Mouse (Mus musculus) hindbrain, embryonic 16.5 days (tissue): ENCODE measurements around the gene Nek6. TPM values are rescaled to one million over a fixed set of nuclear protein-coding genes. Genes with fewer than 3 reads are reported as not detected.

ENCODE experiments used
- ATAC-seq: fragments of 200-750 bp; cut with Nextera tagmentation; 2 replicates; pipeline ENCODE4 v1.8.0; 2017; ENCODE audit warnings: moderate TSS enrichment, moderate library complexity
- H3K27ac ChIP-seq: fragments of 300-500 bp; sonication (generic); 2 replicates; pipeline ENCODE4 v1.5.1; 2014; ENCODE audit warnings: low read depth, mild to moderate bottlenecking, control low read depth, low read length, moderate library complexity
- H3K27me3 ChIP-seq: fragments of 300-500 bp; sonication (generic); replicated peaks from 2 replicates; pipeline ENCODE4 v1.6.1; 2014; ENCODE audit warnings: low read length; ENCODE audit not compliant: control insufficient read depth, insufficient read depth
- H3K36me3 ChIP-seq: fragments of 300-500 bp; sonication (generic); 2 replicates; pipeline ENCODE4 v1.6.1; 2014; ENCODE audit warnings: mild to moderate bottlenecking, low read length, moderate library complexity, mixed read lengths; ENCODE audit not compliant: control insufficient read depth, insufficient read depth
- H3K4me1 ChIP-seq: fragments of 300-500 bp; sonication (generic); 2 replicates; pipeline ENCODE4 v1.6.1; 2014; ENCODE audit warnings: low read depth, low read length; ENCODE audit not compliant: control insufficient read depth, insufficient read depth
- H3K4me2 ChIP-seq: fragments of 300-500 bp; sonication (generic); 2 replicates; pipeline ENCODE4 v1.6.1; 2014; ENCODE audit warnings: mild to moderate bottlenecking, low read length, control low read depth, moderate library complexity
- H3K4me3 ChIP-seq: fragments of 300-500 bp; sonication (generic); 2 replicates; pipeline ENCODE4 v1.5.1; 2014; ENCODE audit warnings: mild to moderate bottlenecking, low read length, control low read depth, moderate library complexity
- H3K9ac ChIP-seq: fragments of 300-500 bp; sonication (generic); 2 replicates; pipeline ENCODE4 v1.6.1; 2014; ENCODE audit warnings: low read depth, mild to moderate bottlenecking, control low read depth, low read length, moderate library complexity
- H3K9me3 ChIP-seq: fragments of 300-500 bp; sonication (generic); 2 replicates; pipeline ENCODE4 v1.6.1; 2014; ENCODE audit warnings: mild to moderate bottlenecking, low read length, moderate library complexity; ENCODE audit not compliant: control insufficient read depth
- WGBS: fragments of 180-500 bp; shearing (Covaris S2); extraction: QIAGEN DNeasy Blood & Tissue Kit; methylation state at CpG from one replicate; pipeline ENCODE4 v1.1.7; 2014; 5-methylcytosine and 5-hydroxymethylcytosine counted together
- polyA plus RNA-seq: library from polyadenylated mRNA; unstranded; fragments of >200 nt; fragmentation: Nextera tagmentation; extraction: Ambion mirVana; gene quantifications from 2 replicates; pipeline ENCODE4 v1.2.1, GENCODE M21; 2015

Gene Nek6
- polyA plus RNA-seq, 1 experiment from 2014 or later: 65.4 TPM

- H3K4me1 ChIP-seq: peaks cover 20% of the 10 kb centered on the region
Observed at GRCm38 (mm10) chr2:38541101-38541500, 29.7 kb downstream of the Nek6 start.

GRCm38 (mm10) chr2:38541570-38541969 is 30.1 kb downstream of the Nek6 start:
- H3K4me1 ChIP-seq: peaks cover 22% of the 10 kb centered on the region
- no peaks in the 10 kb centered on the region for H3K27me3 ChIP-seq
- H3K9me3 ChIP-seq: no peaks in the 10 kb centered on the region
- 64% methylated on average over 1 of the region's 1 CpGs for WGBS
- H3K4me3 ChIP-seq: no peak overlapping the region
- H3K9ac ChIP-seq: no peak overlapping the region
- no peaks in the 10 kb centered on the region for H3K36me3 ChIP-seq
- H3K4me2 ChIP-seq: no peak overlapping the region
- no peak overlapping the region for H3K27ac ChIP-seq
- no peak for ATAC-seq

More at GRCm38 (mm10) chr2:38541101-38541500, 29.7 kb downstream of the Nek6 start:
- WGBS: 79% methylated on average over 3 of the region's 3 CpGs
- H3K9ac ChIP-seq: no peak overlapping the region
- no peaks in the 10 kb centered on the region for H3K9me3 ChIP-seq
- H3K4me3 ChIP-seq: no peak overlapping the region
- no peak for ATAC-seq
- no peaks in the 10 kb centered on the region for H3K36me3 ChIP-seq
- H3K27ac ChIP-seq: no peak overlapping the region
- H3K4me2 ChIP-seq: no peak overlapping the region
- H3K27me3 ChIP-seq: no peaks in the 10 kb centered on the region

- Histone ChIP-seq H3K9ac (no peak overlapping the region), H3K4me1 (peaks cover 21% of the 10 kb centered on the region), H3K4me2 (no peak overlapping the region), H3K27ac (no peak overlapping the region), H3K4me3 (no peak overlapping the region), H3K27me3 (no peaks in the 10 kb centered on the region), H3K9me3 (no peaks in the 10 kb centered on the region), H3K36me3 (no peaks in the 10 kb centered on the region)
- no peak for ATAC-seq
- 50% methylated on average over 1 of the region's 1 CpGs for WGBS
Observed at GRCm38 (mm10) chr2:38542366-38542765, 30.9 kb downstream of the Nek6 start.

- Histone ChIP-seq H3K9me3 (no peaks in the 10 kb centered on the region), H3K9ac (no peak overlapping the region), H3K27me3 (no peaks in the 10 kb centered on the region), H3K4me3 (no peak overlapping the region), H3K36me3 (no peaks in the 10 kb centered on the region), H3K4me2 (no peak overlapping the region), H3K27ac (no peak overlapping the region), H3K4me1 (peaks cover 15% of the 10 kb centered on the region)
- WGBS: 64% methylated on average over 2 of the region's 2 CpGs
- no peak for ATAC-seq
Observed at GRCm38 (mm10) chr2:38543158-38543557, 31.7 kb downstream of the Nek6 start.

GRCm38 (mm10) chr2:38544341-38544740 is 32.9 kb downstream of the Nek6 start:
- ATAC-seq: no peak
- Histone ChIP-seq H3K9ac (no peak overlapping the region), H3K4me1 (peaks cover 15% of the 10 kb centered on the region)

GRCm38 (mm10) chr2:38544982-38545381 is 33.5 kb downstream of the Nek6 start:
- Histone ChIP-seq H3K4me3 (no peak overlapping the region), H3K4me2 (no peak overlapping the region), H3K36me3 (no peaks in the 10 kb centered on the region), H3K4me1 (peaks cover 9% of the 10 kb centered on the region), H3K9ac (no peak overlapping the region), H3K27me3 (no peaks in the 10 kb centered on the region), H3K27ac (no peak overlapping the region), H3K9me3 (no peaks in the 10 kb centered on the region)
- WGBS: 84% methylated on average over 6 of the region's 6 CpGs
- ATAC-seq: no peak

More at GRCm38 (mm10) chr2:38544341-38544740, 32.9 kb downstream of the Nek6 start:
- Histone ChIP-seq H3K27me3 (no peaks in the 10 kb centered on the region), H3K4me2 (no peak overlapping the region), H3K27ac (no peak overlapping the region), H3K36me3 (no peaks in the 10 kb centered on the region), H3K4me3 (no peak overlapping the region), H3K9me3 (no peaks in the 10 kb centered on the region)

- no peak for ATAC-seq
- Histone ChIP-seq H3K36me3 (no peaks in the 10 kb centered on the region), H3K4me2 (no peak overlapping the region), H3K27me3 (no peaks in the 10 kb centered on the region), H3K4me1 (peaks cover 5% of the 10 kb centered on the region; the same call in 1 of the 2 replicates), H3K9ac (no peak overlapping the region), H3K27ac (no peak overlapping the region), H3K9me3 (no peaks in the 10 kb centered on the region), H3K4me3 (no peak overlapping the region)
Observed at GRCm38 (mm10) chr2:38545706-38546105, 34.3 kb downstream of the Nek6 start.

- Histone ChIP-seq H3K27ac (no peak overlapping the region), H3K36me3 (no peaks in the 10 kb centered on the region), H3K27me3 (no peaks in the 10 kb centered on the region), H3K4me3 (no peak overlapping the region), H3K9me3 (no peaks in the 10 kb centered on the region), H3K4me2 (no peak overlapping the region), H3K4me1 (peaks cover 5% of the 10 kb centered on the region; the same call in 1 of the 2 replicates), H3K9ac (no peak overlapping the region)
- 15% methylated on average over 6 of the region's 6 CpGs for WGBS
- ATAC-seq: 0 out of 2 replicates have a peak, but pooled peaks have one; percentile 3
Observed at GRCm38 (mm10) chr2:38546222-38546621, 34.8 kb downstream of the Nek6 start.

GRCm38 (mm10) chr2:38546748-38547147 is 35.3 kb downstream of the Nek6 start:
- no peaks in the 10 kb centered on the region for H3K9me3 ChIP-seq
- ATAC-seq: no peak
- no peak overlapping the region for H3K9ac ChIP-seq
- H3K27ac ChIP-seq: no peak overlapping the region
- H3K4me3 ChIP-seq: no peak overlapping the region
- peaks cover 5% of the 10 kb centered on the region; the same call in 1 of the 2 replicates for H3K4me1 ChIP-seq
- no peak overlapping the region for H3K4me2 ChIP-seq
- WGBS: 68% methylated on average over 5 of the region's 5 CpGs
- H3K36me3 ChIP-seq: no peaks in the 10 kb centered on the region
- no peaks in the 10 kb centered on the region for H3K27me3 ChIP-seq
